Mouse (Mus musculus): ENCODE measurements at regions not wholly inside any gene's neighbourhood (a gene's known extent, or its start where the extent isn't known, plus 50 kb on each side); places are given as distances from the start of the nearest gene placed in this dataset.
A peak's percentile ranks its signal among the peaks of the same experiment; 100 is the strongest.

DNA sequence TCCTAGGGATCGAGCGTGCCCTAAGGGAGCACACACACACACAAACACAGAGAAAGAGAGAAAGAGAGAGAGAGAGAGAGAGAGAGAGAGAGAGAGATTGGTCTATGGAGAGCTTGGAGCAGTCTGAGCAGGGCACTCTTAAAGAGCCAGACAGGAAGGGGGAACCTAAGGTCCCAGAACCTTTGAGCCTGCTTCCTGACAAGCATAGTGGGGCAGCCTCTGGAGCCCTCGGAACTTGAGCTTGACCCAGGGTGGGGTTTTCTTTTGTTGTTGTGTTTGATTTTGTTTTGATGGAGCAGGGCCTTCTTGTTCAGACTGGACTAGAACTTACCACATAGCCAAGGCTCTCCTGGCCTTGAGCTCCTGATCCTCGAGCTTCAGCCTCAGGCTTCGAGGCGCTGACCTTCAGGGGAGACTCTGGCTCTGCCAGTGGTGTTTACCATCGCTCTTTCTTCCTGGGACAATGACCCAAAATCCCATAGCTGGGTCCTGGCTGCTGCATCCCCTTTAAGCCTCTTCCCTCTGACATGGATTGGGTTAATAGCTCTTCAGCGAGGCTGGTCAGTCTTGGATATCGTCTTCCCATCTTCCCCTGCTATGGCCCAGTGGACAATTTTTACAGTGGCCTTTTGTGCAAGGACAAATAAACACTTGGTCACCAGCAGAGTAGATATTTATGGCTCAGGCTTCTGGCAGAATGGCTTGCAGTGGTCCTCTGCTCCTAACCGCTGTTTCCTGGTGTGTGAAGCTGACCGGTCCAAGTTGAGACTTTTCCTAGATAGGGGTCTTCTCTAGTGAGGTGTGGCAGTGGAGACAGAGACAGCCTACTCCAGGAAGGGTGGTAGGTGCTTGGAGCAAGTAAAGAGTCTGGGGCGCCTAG, 110.1 kb upstream of the Haao start:
- intact Hi-C loops (cut with DNase I): no loop called here
- no peak for DNase-seq (ENCODE audit: low spot score in 2 of 2)

DNA sequence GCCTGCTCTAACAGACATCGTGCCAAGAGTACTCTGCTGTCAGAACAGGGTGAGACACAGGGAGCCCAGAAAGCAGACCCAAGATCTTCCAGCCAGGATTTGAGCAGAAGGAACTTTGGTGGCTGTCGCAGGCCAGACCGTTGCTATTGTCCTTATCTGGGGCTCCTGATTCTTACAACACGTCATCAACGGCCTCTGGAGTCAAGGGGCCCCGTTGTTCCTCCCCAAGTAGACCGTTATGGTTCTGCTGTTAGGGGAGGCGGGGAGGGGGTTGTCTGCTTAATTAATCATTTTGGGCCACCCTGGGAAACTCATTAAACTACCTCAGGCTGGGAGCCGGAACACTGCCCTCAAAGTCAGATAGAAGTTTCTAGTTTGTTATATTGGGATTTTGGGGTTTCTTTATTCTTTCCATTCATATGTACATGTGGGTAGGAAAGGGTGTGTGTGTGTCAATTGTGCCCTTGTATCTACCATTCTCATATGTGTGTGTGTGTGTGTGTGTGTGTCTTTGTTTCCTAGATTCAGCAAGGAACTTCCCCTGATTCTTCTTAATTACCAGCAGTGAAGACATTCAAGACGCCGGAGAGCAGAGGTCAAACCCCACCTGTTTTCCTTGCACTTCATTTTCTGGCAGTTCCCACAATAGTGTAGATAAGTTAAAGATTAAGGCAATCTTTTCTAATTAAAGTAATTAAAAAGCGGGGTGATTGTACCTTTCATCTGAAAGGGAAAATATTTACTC, 109.2 kb upstream of the Haao start:
- no peak for DNase-seq (ENCODE audit: low spot score in 2 of 2)
- intact Hi-C loops (cut with DNase I): no loop called here

DNA sequence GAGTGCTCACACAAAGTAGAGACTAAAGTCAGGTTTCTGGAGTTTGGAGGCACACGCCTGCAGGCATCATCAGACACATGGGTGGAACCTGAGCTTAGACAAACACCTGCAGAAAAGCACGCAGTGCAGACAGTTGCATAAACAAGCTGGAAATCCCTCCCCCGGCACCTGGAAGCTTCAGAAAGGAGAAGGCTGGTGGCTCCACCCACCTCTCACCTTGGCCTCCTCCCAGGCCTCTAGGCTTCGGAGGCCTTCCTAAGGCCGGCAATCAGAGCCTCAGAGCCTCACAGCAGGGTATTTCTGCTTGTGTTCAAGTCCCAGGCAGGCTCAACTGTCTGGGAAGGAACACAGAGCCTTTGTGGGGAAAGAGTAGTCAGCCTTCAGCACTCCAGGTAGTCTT, 108.2 kb upstream of the Haao start:
- no peak for DNase-seq (ENCODE audit: low spot score in 2 of 2)
- intact Hi-C loops (cut with DNase I): no loop called here

DNA sequence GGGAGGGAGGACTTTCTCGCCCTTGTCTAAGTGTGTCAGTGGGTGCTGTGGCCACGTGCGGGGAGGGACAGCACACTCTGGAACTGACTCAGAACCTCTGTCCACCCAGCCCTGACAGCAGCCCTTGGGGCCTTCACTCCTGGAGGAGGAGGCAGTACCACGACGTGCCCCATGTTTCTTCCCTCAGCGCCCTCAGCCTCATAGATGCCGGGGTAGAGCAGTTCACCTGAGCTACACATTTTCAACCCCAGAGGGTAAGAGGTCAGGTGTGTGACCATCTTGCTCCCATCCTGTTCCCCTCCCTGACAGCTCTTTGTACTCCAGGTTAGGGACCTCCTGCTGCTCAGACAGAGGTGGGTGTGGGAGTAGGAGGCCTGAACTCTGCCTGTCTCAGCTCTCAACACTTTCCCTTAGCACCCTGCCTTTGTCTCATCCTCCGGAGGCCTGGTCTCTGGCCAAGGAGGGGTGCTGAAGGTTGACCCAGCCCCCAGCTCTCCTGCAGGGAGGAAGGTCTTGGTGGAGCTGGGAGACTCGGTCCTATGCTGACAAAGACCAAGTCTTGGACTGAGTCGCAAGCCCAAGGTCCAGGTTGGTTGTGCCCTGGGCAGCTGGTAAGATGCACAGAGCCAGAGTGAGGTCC, 107.4 kb upstream of the Haao start:
- no peak for DNase-seq (ENCODE audit: low spot score in 2 of 2)
- intact Hi-C loops (cut with DNase I): no loop called here

DNA sequence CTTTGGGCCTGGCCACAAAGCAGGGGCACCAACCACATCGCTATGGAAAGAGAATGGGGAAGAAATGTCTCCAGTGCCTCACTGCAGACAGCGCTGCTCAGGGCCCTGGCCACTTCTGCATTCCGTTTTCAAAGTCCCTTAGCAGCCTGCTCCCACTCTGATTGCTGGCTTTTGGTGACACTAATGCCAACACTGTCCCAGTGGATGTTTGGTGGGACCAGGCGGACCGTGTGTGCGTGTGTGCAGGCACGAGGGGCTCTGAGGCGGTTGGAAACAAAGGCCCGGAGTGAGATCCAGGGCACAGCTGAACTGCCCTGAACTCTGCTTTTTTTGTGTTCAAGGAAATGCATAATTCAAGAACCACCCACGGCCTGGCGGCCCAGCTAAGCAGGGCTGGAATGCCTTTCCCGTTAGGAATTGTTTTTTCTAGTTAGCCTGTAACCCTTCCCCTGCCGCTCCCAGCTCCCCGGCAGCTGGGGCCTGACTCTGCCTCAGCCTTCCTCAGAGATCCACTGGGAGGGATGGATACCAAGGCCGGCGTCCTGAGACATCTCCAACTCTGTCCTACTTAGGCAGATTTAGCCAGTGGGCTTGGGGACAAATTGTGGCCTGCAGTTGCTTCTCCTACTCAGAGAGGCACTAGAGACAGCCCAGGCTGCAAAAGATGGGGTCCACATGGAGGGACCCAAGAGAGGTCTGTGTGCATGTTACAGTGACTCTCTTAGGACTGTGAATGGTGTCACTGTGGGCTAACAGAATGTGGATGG, 106.7 kb upstream of the Haao start:
- DNase-seq (ENCODE audit: low spot score in 2 of 2): peak; percentile 66 to 78
- intact Hi-C loops (cut with DNase I): no loop called here

DNA sequence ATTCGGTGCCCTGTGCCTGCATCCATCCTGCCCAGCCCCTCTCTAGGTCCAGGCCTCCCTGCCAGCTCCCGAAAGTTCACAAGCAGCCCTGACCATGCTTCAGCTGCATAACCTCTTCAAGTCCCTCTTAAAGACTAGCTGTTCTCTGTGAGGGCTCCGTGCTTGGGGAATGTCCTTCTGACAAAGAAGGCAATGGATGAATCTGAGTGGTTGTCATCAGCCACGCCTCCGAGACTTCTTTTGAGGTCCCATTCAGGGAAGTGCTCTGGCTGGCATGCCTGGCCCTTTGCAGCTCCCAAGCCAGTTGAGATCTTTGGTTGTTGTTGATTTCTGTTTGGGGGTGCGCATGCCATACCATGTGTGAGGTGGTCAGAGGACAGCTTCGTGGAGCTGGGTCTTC, 105.9 kb upstream of the Haao start:
- no peak for DNase-seq (ENCODE audit: low spot score in 2 of 2)
- intact Hi-C loops (cut with DNase I): no loop called here

DNA sequence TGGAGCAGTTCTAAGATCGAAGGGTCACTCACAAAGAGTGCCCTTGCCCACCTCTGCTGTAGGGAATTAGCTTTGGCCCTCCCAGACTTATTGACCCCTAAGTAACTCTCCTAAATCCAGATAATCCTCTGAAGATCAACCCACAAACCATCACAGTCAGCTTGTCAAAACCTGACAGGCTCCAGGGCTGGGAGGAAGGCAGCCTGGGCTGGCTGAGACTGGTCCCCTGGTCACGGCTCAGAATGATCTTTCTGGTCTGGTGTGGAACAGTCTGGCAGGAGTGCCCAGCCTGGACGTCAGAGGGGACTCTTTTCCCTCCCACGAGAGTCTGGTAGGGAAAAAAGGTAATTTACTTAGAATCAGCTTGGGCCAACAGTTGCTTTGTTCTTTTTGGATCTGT, 99.0 kb upstream of the Haao start:
- DNase-seq (ENCODE audit: low spot score in 2 of 2): no peak
- intact Hi-C loops (cut with DNase I): no loop called here

DNA sequence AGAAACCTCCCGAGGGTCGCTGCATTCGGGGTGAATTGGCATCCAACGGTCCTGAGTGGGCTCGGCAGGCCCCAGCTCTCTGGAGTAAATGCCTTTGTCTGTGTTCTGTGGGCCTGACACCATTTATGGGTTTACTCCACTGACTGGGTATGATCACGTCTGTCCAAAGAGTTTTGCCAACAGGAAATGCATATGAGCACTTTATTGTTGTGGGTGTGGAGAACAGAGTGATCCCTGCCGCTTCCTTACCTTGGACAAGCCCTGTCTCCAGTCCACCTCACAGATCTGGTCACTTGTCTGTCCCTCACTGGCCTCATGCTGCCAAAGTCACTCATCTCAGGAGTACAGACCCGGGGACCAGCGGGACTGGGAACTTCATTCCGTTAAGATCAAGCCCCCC, 91.6 kb upstream of the Haao start:
- DNase-seq (ENCODE audit: low spot score in 2 of 2): peak in 1 of 2 experiments; percentile 2
- intact Hi-C loops (cut with DNase I): no loop called here

DNA sequence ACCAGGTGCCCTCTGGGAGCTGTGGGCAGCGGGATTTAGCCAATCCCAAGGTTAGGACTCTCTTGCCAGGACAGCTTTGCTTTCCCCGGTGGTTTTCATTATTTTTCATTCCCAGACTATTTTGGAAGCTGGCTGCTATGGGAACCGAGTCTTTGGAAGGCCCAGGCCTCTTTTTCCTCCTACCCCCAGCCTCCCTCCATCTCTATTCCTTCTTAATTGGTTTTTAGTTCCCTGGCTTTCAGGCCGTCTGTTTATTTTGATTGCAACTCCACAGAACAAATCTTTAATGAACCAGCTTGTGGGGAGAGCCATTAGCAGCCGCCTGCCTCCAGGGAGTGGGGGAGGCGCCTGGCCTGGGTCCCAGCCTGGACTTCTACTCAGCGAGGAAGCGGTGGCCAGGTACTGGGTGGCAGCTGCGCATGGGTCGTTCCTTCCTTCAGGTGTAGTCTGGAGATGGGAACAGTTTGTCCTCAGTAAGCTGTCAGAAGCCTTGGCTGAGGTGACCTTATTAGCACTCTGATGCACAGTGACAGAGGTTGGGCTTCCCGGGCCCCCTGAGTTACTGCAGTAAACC, 91.0 kb upstream of the Haao start:
- peak; percentile 64 to 78 for DNase-seq (ENCODE audit: low spot score in 2 of 2)
- intact Hi-C loops (cut with DNase I): no loop called here

DNA sequence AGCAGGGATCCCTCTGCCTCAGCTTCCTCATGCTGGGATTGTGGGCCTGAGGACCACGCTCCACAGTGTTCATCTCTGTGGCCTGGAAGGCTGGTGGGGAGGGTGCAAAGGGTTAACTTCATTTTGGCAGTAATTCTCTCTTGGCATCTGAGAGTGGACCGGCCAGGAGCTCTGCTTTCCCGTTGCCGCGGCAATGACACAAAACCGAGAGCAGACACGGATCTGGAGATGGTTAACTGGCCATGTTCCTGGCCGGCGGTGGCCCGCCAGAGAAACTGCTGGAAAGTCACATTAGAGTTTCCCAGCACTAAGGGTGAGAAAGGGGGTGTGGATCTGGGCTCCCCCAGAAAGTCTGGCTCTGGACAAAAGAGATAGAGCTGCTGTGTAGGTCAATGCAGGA, 89.8 kb upstream of the Haao start:
- intact Hi-C loops (cut with DNase I): no loop called here
- DNase-seq (ENCODE audit: low spot score in 2 of 2): peak; percentile 62 to 75

DNA sequence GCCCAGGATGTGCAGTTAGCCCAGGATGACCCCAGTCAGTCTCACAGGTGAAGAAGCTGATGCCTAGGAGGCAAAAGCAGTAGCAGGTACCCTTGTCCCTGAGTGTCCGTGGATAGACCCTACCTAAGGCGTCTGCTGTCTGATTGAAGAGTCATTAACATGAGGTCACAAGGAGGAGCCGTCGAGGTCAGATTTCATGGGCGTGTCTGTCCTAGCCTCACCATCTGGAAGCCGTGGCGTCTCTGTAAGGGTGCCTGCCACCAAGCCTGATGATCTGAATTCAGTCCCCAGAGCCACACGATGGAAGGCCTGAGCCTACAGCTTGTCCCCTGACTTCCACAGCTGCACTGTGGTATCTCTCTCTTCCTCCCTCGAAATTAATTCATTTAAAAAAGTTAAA, 88.9 kb upstream of the Haao start:
- no peak for DNase-seq (ENCODE audit: low spot score in 2 of 2)
- intact Hi-C loops (cut with DNase I): no loop called here

DNA sequence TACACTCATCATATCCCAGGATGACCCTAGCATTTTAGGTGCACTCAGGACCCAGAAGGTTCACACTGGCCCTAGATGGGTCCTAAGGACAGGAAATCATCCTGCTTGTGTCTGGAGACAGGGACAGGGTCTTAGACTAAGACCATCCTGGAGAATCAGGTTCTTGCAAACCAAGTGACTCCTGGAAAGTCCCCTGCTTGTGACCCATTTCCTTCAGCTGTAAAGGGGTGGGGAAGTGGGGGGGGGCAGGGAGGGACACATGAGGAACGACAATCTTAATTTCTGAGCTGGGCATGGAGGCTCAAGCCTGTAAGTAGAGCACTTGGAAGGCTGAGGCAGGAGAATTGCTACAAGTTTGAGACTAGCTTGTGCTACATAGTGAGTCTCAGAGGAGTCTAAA, 88.2 kb upstream of the Haao start:
- no peak for DNase-seq (ENCODE audit: low spot score in 2 of 2)
- intact Hi-C loops (cut with DNase I): no loop called here

DNA sequence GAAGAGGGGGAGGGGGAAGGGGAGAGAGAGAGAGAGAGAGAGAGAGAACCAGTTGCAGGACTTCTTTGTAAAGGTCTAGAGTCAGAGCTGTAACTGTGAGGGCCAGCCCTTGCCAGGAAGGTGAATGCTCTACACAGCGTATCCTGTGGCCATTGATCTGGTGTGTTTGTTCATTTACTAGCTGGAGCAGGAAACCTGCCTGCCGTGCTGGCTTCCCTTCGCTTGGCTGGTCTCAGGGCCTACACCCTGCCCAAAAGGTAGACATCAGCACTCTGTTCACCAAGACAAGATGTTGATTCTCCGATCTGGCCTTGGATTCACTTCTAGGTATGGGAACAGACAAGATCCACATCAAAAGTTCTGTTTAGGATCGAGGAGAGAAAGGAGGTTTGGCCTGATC, 87.5 kb upstream of the Haao start:
- intact Hi-C loops (cut with DNase I): no loop called here
- DNase-seq (ENCODE audit: low spot score in 2 of 2): no peak

DNA sequence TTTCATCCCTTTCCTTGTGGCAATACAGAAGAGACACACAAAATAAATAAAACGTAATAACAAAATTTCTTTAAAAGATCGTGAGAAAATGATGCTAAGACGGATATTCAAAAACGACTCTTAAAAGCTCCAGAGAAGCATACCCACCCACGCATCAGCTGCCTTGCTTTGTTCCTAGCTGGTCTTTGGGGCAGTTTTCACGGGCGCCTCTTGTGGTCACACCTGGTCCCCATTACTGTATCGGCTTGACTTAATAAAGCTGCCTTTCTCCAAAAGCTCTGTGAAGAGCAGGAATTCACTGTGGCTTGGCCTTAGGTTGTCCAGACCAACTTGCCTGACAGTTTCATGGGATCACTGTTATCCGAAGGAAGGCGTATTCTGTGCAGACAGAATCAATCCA, 86.0 kb upstream of the Haao start:
- intact Hi-C loops (cut with DNase I): no loop called here
- no peak for DNase-seq (ENCODE audit: low spot score in 2 of 2)

DNA sequence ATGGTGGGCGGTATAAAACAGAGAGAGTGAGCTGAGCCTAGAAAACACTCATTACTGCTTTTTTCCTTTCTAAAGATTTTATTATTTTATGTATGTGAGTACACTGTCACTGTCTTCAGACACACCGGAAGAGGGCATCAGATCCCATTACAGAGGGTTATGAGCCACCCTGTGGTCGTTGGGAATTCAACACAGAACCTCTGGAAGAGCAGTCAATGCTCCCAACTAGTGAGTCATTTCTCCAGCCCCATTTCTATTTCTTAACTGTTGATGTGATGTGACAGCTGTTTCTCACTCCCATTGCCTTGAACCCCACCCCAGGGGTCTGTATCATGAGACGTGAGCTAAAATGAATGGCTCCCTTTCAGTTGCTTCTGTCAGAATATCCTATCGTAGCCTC, 82.6 kb upstream of the Haao start:
- intact Hi-C loops (cut with DNase I): no loop called here

DNA sequence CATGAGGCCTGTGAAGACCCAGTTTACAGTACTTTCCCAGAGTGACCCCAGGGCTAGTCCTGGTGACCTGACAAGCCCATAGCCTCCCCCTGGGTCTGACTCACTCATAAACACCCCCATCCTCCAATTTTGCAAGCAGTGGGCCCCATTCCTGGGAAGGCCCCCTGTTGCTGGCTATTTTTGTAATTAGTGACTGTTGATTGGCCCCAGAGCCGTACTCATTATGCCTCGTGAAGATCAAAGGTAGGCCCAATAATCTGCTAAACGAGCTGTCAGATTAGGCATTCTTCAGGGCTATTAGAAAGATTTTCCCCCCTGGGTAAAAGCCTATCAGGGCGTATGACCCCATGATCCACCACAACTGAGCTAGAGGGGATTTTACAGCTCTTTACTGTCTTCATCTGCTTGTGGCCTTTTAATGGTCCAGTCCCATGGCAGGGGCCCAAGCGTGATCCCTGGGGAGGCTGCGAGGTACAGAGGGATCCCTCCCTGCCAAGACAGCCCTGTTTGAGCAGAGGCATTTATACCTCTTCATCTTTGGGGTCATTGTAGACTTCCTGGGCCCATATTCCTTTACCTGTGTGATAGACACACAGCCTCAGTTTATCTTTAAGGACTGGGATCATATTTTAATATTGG, 80.1 kb upstream of the Haao start:
- no peak for DNase-seq (ENCODE audit: low spot score in 2 of 2)
- intact Hi-C loops (cut with DNase I): no loop called here

More for the DNA sequence above, 82.6 kb upstream of the Haao start:
- DNase-seq (ENCODE audit: low spot score in 2 of 2): no peak

DNA sequence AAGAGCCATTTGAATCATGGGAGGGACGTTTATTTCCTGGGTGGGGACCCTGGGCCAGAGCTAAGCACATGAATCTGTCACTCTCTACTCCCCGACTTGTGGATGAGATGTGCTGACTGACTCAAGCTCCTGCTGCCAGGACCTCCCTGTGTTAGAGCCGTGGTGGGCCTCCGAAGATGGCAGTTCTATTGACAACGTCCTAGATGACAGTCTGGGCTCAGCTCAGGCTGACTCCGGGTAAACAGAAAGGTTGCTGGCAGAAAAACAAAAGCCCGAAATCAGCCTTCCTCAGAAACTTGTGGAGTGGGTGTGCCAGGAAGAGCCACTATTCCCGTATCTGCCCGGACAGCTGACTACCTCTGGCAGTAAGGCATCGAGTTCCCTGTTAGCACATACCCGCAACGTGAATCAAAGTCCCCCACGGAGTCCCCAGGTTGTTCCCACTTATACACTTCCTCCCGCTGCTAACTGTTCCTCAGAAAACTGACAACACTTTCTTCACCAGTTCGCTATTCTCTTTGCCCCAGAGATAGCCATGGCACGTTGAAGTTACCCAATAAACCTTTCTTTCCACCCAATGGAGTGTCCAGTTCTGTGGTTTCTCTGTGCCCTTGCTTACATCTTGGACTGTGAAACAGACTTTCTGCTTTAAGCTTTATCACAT, 76.6 kb upstream of the Haao start:
- intact Hi-C loops (cut with DNase I): no loop called here
- DNase-seq (ENCODE audit: low spot score in 2 of 2): no peak

DNA sequence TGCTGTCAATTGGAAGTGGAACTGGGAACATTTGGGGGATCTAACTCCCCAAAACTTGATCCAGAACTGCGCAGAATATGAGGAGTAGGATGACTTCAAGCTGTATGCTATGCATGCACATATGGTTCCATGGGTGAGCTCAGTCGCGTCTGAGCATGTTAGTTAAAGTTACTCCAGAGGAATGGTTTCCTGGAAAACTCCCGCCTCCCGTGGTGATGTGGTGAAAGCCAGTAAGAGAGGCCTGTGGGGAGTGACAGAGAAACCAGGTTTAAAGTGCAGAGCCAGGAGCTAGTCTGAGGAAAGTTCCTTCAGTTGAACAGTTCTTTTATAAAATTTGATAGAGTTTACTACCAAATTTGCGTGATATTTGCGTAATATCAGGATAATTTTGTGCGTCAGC, 73.1 kb upstream of the Haao start:
- intact Hi-C loops (cut with DNase I): no loop called here
- no peak for DNase-seq (ENCODE audit: low spot score in 2 of 2)

DNA sequence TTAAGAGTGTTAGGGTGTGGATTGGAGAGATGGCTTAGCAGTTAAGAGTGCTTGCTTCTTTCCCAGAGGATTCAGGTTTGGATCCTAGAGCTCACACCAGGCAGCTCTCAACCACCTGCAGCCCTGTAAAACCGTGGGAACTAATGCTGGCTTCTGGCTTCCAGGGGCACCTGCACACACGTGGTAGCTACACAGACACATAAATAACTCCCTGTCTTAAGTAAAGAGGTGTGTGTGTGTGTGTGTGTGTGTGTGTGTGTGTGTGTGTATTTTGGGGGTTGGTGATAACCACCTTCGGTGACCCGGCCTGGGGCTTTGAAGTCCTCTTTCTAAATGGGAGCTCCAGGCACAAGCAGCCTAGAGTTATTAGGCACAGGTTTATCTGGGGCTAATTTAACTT, 72.5 kb upstream of the Haao start:
- intact Hi-C loops (cut with DNase I): no loop called here
- DNase-seq (ENCODE audit: low spot score in 2 of 2): no peak

Measured in left cerebral cortex, postnatal 14 days (tissue).